Mouse (Mus musculus) neural tube, embryonic 14.5 days (tissue): ENCODE data around the gene Trp73. TPM values are rescaled to one million over a fixed set of nuclear protein-coding genes. Genes with fewer than 3 reads are reported as not detected.
A peak's percentile ranks its signal among the peaks of the same experiment; 100 is the strongest.

Experiments used
- ATAC-seq: fragments of 200-750 bp; cut with Nextera tagmentation; 2 replicates; pipeline ENCODE4 v1.8.0; 2017; ENCODE audit warnings: low read depth, mild to moderate bottlenecking, moderate TSS enrichment, moderate library complexity
- H3K27ac ChIP-seq: fragments of 300-500 bp; sonication (generic); 2 replicates; pipeline ENCODE4 v1.5.1; 2014; ENCODE audit warnings: low read depth, mild to moderate bottlenecking, control low read depth, low read length, moderate library complexity, mixed read lengths
- H3K27me3 ChIP-seq: fragments of 300-500 bp; sonication (generic); 2 replicates; pipeline ENCODE4 v1.6.1; 2014; ENCODE audit warnings: low read length; ENCODE audit not compliant: control insufficient read depth, insufficient read depth
- H3K36me3 ChIP-seq: fragments of 300-500 bp; sonication (generic); 2 replicates; pipeline ENCODE4 v1.6.1; 2014; ENCODE audit warnings: low read length, mixed read lengths; ENCODE audit not compliant: control insufficient read depth, insufficient read depth
- H3K4me1 ChIP-seq: fragments of 300-500 bp; sonication (generic); 2 replicates; pipeline ENCODE4 v1.6.1; 2014; ENCODE audit warnings: low read length; ENCODE audit not compliant: control insufficient read depth, insufficient read depth
- H3K4me2 ChIP-seq: fragments of 300-500 bp; sonication (generic); 2 replicates; pipeline ENCODE4 v1.6.1; 2014; ENCODE audit warnings: mild to moderate bottlenecking, low read depth, low read length, control low read depth
- H3K4me3 ChIP-seq: fragments of 300-500 bp; sonication (generic); 2 replicates; pipeline ENCODE4 v1.5.1; 2014; ENCODE audit warnings: low read depth, low read length, control low read depth, mixed read lengths
- H3K9ac ChIP-seq: fragments of 300-500 bp; sonication (generic); replicated peaks from 2 replicates; pipeline ENCODE4 v1.6.1; 2014; ENCODE audit warnings: low read depth, mild to moderate bottlenecking, control low read depth, low read length, mixed read lengths
- H3K9me3 ChIP-seq: fragments of 300-500 bp; sonication (generic); 2 replicates; pipeline ENCODE4 v1.6.1; 2016; ENCODE audit warnings: low read length; ENCODE audit not compliant: control insufficient read depth
- WGBS: fragments of 180-500 bp; shearing (Covaris S2); extraction: QIAGEN DNeasy Blood & Tissue Kit; methylation state at CpG from one replicate; pipeline ENCODE4 v1.1.7; 2014; 5-methylcytosine and 5-hydroxymethylcytosine counted together
- polyA plus RNA-seq: library from polyadenylated mRNA; unstranded; fragments of >200 nt; fragmentation: Nextera tagmentation; extraction: Ambion mirVana; gene quantifications from 2 replicates; pipeline ENCODE4 v1.2.1, GENCODE M21; 2014

Trp73 gene
- polyA plus RNA-seq, 1 experiment from 2014 or later, result not detected

GRCm38 (mm10) chr4:154156050-154156449 lies 16.0 kb upstream of the Trp73 start:
- H3K9me3 ChIP-seq, result no peaks in the 10 kb centered on the region
- no peak overlapping the region for H3K9ac ChIP-seq
- no peak overlapping the region for H3K27ac ChIP-seq
- H3K4me1 ChIP-seq, result peaks cover 12% of the 10 kb centered on the region
- H3K4me3 ChIP-seq, result no peak overlapping the region
- WGBS, result 89% methylated on average over 7 of the region's 7 CpGs
- no peaks in the 10 kb centered on the region for H3K27me3 ChIP-seq
- H3K36me3 ChIP-seq, result peaks cover 52% of the 10 kb centered on the region
- H3K4me2 ChIP-seq, result no peak overlapping the region
- ATAC-seq, result no peak

GRCm38 (mm10) chr4:154154104-154154503 lies 14.1 kb upstream of the Trp73 start:
- Histone ChIP-seq H3K27me3 (no peaks in the 10 kb centered on the region), H3K36me3 (peaks cover 55% of the 10 kb centered on the region), H3K27ac (no peak overlapping the region), H3K4me1 (peaks cover 3% of the 10 kb centered on the region), H3K9me3 (no peaks in the 10 kb centered on the region), H3K4me2 (no peak overlapping the region), H3K9ac (no peak overlapping the region), H3K4me3 (no peak overlapping the region)
- WGBS, result 86% methylated on average over 11 of the region's 11 CpGs
- no peak for ATAC-seq

GRCm38 (mm10) chr4:154146342-154146741 lies 6.3 kb upstream of the Trp73 start:
- no peaks in the 10 kb centered on the region for H3K9me3 ChIP-seq
- H3K27ac ChIP-seq, result no peak overlapping the region
- peaks cover 1% of the 10 kb centered on the region for H3K27me3 ChIP-seq
- H3K36me3 ChIP-seq, result peaks cover 3% of the 10 kb centered on the region; the same call in 1 of the 2 replicates
- 90% methylated on average over 10 of the region's 10 CpGs for WGBS
- ATAC-seq, result no peak
- no peak overlapping the region for H3K9ac ChIP-seq
- H3K4me3 ChIP-seq, result no peak overlapping the region
- H3K4me1 ChIP-seq, result peaks cover 7% of the 10 kb centered on the region
- H3K4me2 ChIP-seq, result no peak overlapping the region

GRCm38 (mm10) chr4:154144712-154145111 lies 4.7 kb upstream of the Trp73 start:
- H3K27ac ChIP-seq, result no peak overlapping the region
- H3K36me3 ChIP-seq, result no peaks in the 10 kb centered on the region
- 84% methylated on average over 3 of the region's 3 CpGs for WGBS
- no peak overlapping the region for H3K9ac ChIP-seq
- no peak overlapping the region for H3K4me2 ChIP-seq
- H3K27me3 ChIP-seq, result peaks cover 13% of the 10 kb centered on the region
- no peaks in the 10 kb centered on the region for H3K9me3 ChIP-seq
- H3K4me1 ChIP-seq, result peaks cover 15% of the 10 kb centered on the region
- no peak for ATAC-seq
- H3K4me3 ChIP-seq, result no peak overlapping the region

GRCm38 (mm10) chr4:154142211-154143040 lies 2.4 kb upstream of the Trp73 start, which contains the start of gene Wrap73:
Wrap73 (plus strand) TSS chr4:154142372.
- Histone ChIP-seq H3K27me3 (peaks cover 32% of the 10 kb centered on the region), H3K27ac (peak within 1 kb of the TSS; percentile 68; the same call in 1 of the 2 replicates), H3K4me2 (peak within 1 kb of the TSS; percentile 82), H3K36me3 (no peaks in the 10 kb centered on the region), H3K4me1 (peaks cover 18% of the 10 kb centered on the region), H3K9me3 (no peaks in the 10 kb centered on the region), H3K9ac (peak within 1 kb of the TSS; percentile 78), H3K4me3 (peak within 1 kb of the TSS; percentile 85)
- WGBS, result 3% methylated on average over 49 of the region's 49 CpGs
- peak; percentile 95 for ATAC-seq

- Histone ChIP-seq H3K36me3 (no peaks in the 10 kb centered on the region), H3K27ac (no peak overlapping the region), H3K9ac (no peak overlapping the region), H3K4me3 (no peak overlapping the region), H3K4me1 (peaks cover 18% of the 10 kb centered on the region), H3K4me2 (peak overlapping the region; percentile 82; the same call in 1 of the 2 replicates), H3K9me3 (no peaks in the 10 kb centered on the region), H3K27me3 (peaks cover 32% of the 10 kb centered on the region)
- WGBS, result 1% methylated on average over 42 of the region's 42 CpGs
- ATAC-seq, result no peak
Measured at GRCm38 (mm10) chr4:154141009-154141867, 1.2 kb upstream of the Trp73 start.

- 1% methylated on average over 44 of the region's 46 CpGs for WGBS
- Histone ChIP-seq H3K9ac (0 out of 2 replicates have a peak overlapping the region, but pooled peaks have one; percentile 44), H3K36me3 (no peaks in the 10 kb centered on the region), H3K27me3 (peaks cover 32% of the 10 kb centered on the region), H3K9me3 (no peaks in the 10 kb centered on the region), H3K4me2 (peak overlapping the region; percentile 85), H3K4me3 (peak overlapping the region; percentile 40), H3K4me1 (peaks cover 18% of the 10 kb centered on the region), H3K27ac (no peak overlapping the region)
- no peak for ATAC-seq
Measured at GRCm38 (mm10) chr4:154140213-154141008, 403 bp upstream of the Trp73 start.

- ATAC-seq, result no peak
- H3K27me3 ChIP-seq, result peaks cover 32% of the 10 kb centered on the region
- H3K9ac ChIP-seq, result peak overlapping the region; percentile 44; the same call in 1 of the 2 replicates
- peak overlapping the region; percentile 40 for H3K4me3 ChIP-seq
- H3K4me1 ChIP-seq, result peaks cover 18% of the 10 kb centered on the region
- peak overlapping the region; percentile 85 for H3K4me2 ChIP-seq
- H3K9me3 ChIP-seq, result no peaks in the 10 kb centered on the region
- under 1% methylated on average over 45 of the region's 59 CpGs for WGBS
- H3K36me3 ChIP-seq, result no peaks in the 10 kb centered on the region
- H3K27ac ChIP-seq, result no peak overlapping the region
Measured at GRCm38 (mm10) chr4:154139671-154140181, 282 bp downstream of the Trp73 start.
